Mouse (Mus musculus) effector memory CD4-positive, alpha-beta T cell, adult 7 months (primary cell): ENCODE data around the gene Gabrr2. TPM values are rescaled to one million over a fixed set of nuclear protein-coding genes. Genes with fewer than 3 reads are reported as not detected.

ENCODE experiments used
- polyA plus RNA-seq: library from polyadenylated mRNA; unstranded; fragments of 100-300 nt; shearing (Covaris generic); gene quantifications from one replicate; pipeline ENCODE4 v1.2.1, GENCODE M21; 2017

Gene Gabrr2
- 1.9 TPM for polyA plus RNA-seq

GRCm38 (mm10) chr4:33062981-33063380 lies at the start of gene Gabrr2:
Gene Gabrr2 (plus strand): TSS chr4:33062999.

GRCm38 (mm10) chr4:33031195-33031960 lies 31.4 kb upstream of the Gabrr2 start, which contains the start of gene Ube2j1:
Gene Ube2j1 (plus strand): TSS chr4:33031416.

GRCm38 (mm10) chr4:33132221-33132620 lies 69.4 kb downstream of the Gabrr2 start, which contains the start of gene Gabrr1:
Gene Gabrr1 (plus strand): TSS chr4:33132521.

Other genes with a start within 250 kb of the Gabrr2 start
- not detected for gene Ankrd6, start 112.2 kb upstream of the Gabrr2 start, polyA plus RNA-seq
- 1.5 TPM for gene Rragd, start 80.0 kb upstream of the Gabrr2 start, polyA plus RNA-seq
- 211 TPM for gene Ube2j1, start 31.6 kb upstream of the Gabrr2 start, polyA plus RNA-seq
- not detected for gene Gabrr1, start 69.5 kb downstream of the Gabrr2 start, polyA plus RNA-seq
- gene Pm20d2, start 126.7 kb downstream of the Gabrr2 start, polyA plus RNA-seq: not detected
- gene Srsf12, start 146.0 kb downstream of the Gabrr2 start, polyA plus RNA-seq: 2.8 TPM
- gene Pnrc1, start 227.2 kb downstream of the Gabrr2 start, polyA plus RNA-seq: 1,924 TPM
- 55.2 TPM for gene Rngtt, start 247.3 kb downstream of the Gabrr2 start, polyA plus RNA-seq